Mouse (Mus musculus): Measurements from ENCODE around the gene Mei4. TPM values are rescaled to one million over a fixed set of nuclear protein-coding genes. Genes with fewer than 3 reads are reported as not detected.
A peak's percentile ranks its signal among the peaks of the same experiment; 100 is the strongest.

Mei4 gene
- polyA plus RNA-seq, 1 experiment from 2014 or later, result 0.79 TPM

- H3K36me3 ChIP-seq (ENCODE audit: control insufficient read depth, insufficient read depth, low read length), result no peaks in the 10 kb centered on the region
- no peak overlapping the region for H3K4me3 ChIP-seq (ENCODE audit: low read depth, low read length)
- H3K4me2 ChIP-seq (replicated peaks; ENCODE audit: low read depth, low read length), result no peak overlapping the region
- no peak for DNase-seq (ENCODE audit: low spot score)
- no peaks in the 10 kb centered on the region for H3K4me1 ChIP-seq (replicated peaks; ENCODE audit: control insufficient read depth, insufficient read depth, low read length)
- H3K27me3 ChIP-seq (ENCODE audit: control insufficient read depth, insufficient read depth, low read length), result no peaks in the 10 kb centered on the region
- 89% methylated on average over 2 of the region's 2 CpGs for WGBS
- H3K27ac ChIP-seq (ENCODE audit: low read depth, low read length), result no peak overlapping the region
- ATAC-seq (ENCODE audit: low FRiP score), result no peak
- H3K9ac ChIP-seq (ENCODE audit: low read depth, low read length), result no peak overlapping the region
- H3K9me3 ChIP-seq (ENCODE audit: control insufficient read depth, low read length), result no peaks in the 10 kb centered on the region
Observed at GRCm38 (mm10) chr9:82044517-82044916, 181.0 kb downstream of the Mei4 start.

- ATAC-seq (ENCODE audit: low FRiP score) (no peak), DNase-seq (ENCODE audit: low spot score) (no peak)
- no peak overlapping the region for H3K9ac ChIP-seq (ENCODE audit: low read depth, low read length)
- H3K27me3 ChIP-seq (ENCODE audit: control insufficient read depth, insufficient read depth, low read length), result no peaks in the 10 kb centered on the region
- no peak overlapping the region for H3K27ac ChIP-seq (ENCODE audit: low read depth, low read length)
- H3K4me2 ChIP-seq (replicated peaks; ENCODE audit: low read depth, low read length), result no peak overlapping the region
- 65% methylated on average over 1 of the region's 1 CpGs for WGBS
- H3K4me1 ChIP-seq (replicated peaks; ENCODE audit: control insufficient read depth, insufficient read depth, low read length), result no peaks in the 10 kb centered on the region
- H3K9me3 ChIP-seq (ENCODE audit: control insufficient read depth, low read length), result no peaks in the 10 kb centered on the region
- no peaks in the 10 kb centered on the region for H3K36me3 ChIP-seq (ENCODE audit: control insufficient read depth, insufficient read depth, low read length)
- no peak overlapping the region for H3K4me3 ChIP-seq (ENCODE audit: low read depth, low read length)
Observed at GRCm38 (mm10) chr9:82073832-82074231, 210.4 kb downstream of the Mei4 start.

GRCm38 (mm10) chr9:82075270-82075669 lies 211.8 kb downstream of the Mei4 start:
- Histone ChIP-seq H3K36me3 (ENCODE audit: control insufficient read depth, insufficient read depth, low read length) (no peaks in the 10 kb centered on the region), H3K9me3 (ENCODE audit: control insufficient read depth, low read length) (no peaks in the 10 kb centered on the region), H3K4me2 (replicated peaks; ENCODE audit: low read depth, low read length) (no peak overlapping the region), H3K27me3 (ENCODE audit: control insufficient read depth, insufficient read depth, low read length) (no peaks in the 10 kb centered on the region), H3K4me1 (replicated peaks; ENCODE audit: control insufficient read depth, insufficient read depth, low read length) (no peaks in the 10 kb centered on the region), H3K9ac (ENCODE audit: low read depth, low read length) (no peak overlapping the region), H3K27ac (ENCODE audit: low read depth, low read length) (no peak overlapping the region), H3K4me3 (ENCODE audit: low read depth, low read length) (no peak overlapping the region)
- WGBS, result 95% methylated on average over 2 of the region's 2 CpGs
- ATAC-seq (ENCODE audit: low FRiP score), result no peak
- DNase-seq (ENCODE audit: low spot score), result no peak

- H3K27ac ChIP-seq (ENCODE audit: low read depth, low read length), result no peak overlapping the region
- H3K9me3 ChIP-seq (ENCODE audit: control insufficient read depth, low read length), result no peaks in the 10 kb centered on the region
- no peak for DNase-seq (ENCODE audit: low spot score)
- no peak overlapping the region for H3K4me2 ChIP-seq (replicated peaks; ENCODE audit: low read depth, low read length)
- H3K4me3 ChIP-seq (ENCODE audit: low read depth, low read length), result no peak overlapping the region
- H3K9ac ChIP-seq (ENCODE audit: low read depth, low read length), result no peak overlapping the region
- H3K27me3 ChIP-seq (ENCODE audit: control insufficient read depth, insufficient read depth, low read length), result no peaks in the 10 kb centered on the region
- ATAC-seq (ENCODE audit: low FRiP score), result no peak
- H3K4me1 ChIP-seq (replicated peaks; ENCODE audit: control insufficient read depth, insufficient read depth, low read length), result no peaks in the 10 kb centered on the region
- 77% methylated on average over 3 of the region's 3 CpGs for WGBS
- H3K36me3 ChIP-seq (ENCODE audit: control insufficient read depth, insufficient read depth, low read length), result no peaks in the 10 kb centered on the region
Observed at GRCm38 (mm10) chr9:82096409-82096808, 232.9 kb downstream of the Mei4 start.

GRCm38 (mm10) chr9:82114865-82115264 lies 251.4 kb downstream of the Mei4 start:
- ATAC-seq (ENCODE audit: low FRiP score) (no peak), DNase-seq (ENCODE audit: low spot score) (no peak)
- H3K9ac ChIP-seq (ENCODE audit: low read depth, low read length), result no peak overlapping the region
- H3K9me3 ChIP-seq (ENCODE audit: control insufficient read depth, low read length), result no peaks in the 10 kb centered on the region
- no peak overlapping the region for H3K4me2 ChIP-seq (replicated peaks; ENCODE audit: low read depth, low read length)
- 95% methylated on average over 2 of the region's 2 CpGs for WGBS
- H3K4me3 ChIP-seq (ENCODE audit: low read depth, low read length), result no peak overlapping the region
- H3K27me3 ChIP-seq (ENCODE audit: control insufficient read depth, insufficient read depth, low read length), result no peaks in the 10 kb centered on the region
- H3K4me1 ChIP-seq (replicated peaks; ENCODE audit: control insufficient read depth, insufficient read depth, low read length), result no peaks in the 10 kb centered on the region
- no peaks in the 10 kb centered on the region for H3K36me3 ChIP-seq (ENCODE audit: control insufficient read depth, insufficient read depth, low read length)
- H3K27ac ChIP-seq (ENCODE audit: low read depth, low read length), result no peak overlapping the region

GRCm38 (mm10) chr9:82136119-82136518 lies 272.6 kb downstream of the Mei4 start:
- H3K27ac ChIP-seq (ENCODE audit: low read depth, low read length), result no peak overlapping the region
- no peak overlapping the region for H3K4me2 ChIP-seq (replicated peaks; ENCODE audit: low read depth, low read length)
- DNase-seq (ENCODE audit: low spot score) (no peak), ATAC-seq (ENCODE audit: low FRiP score) (no peak)
- H3K4me3 ChIP-seq (ENCODE audit: low read depth, low read length), result no peak overlapping the region
- no peaks in the 10 kb centered on the region for H3K27me3 ChIP-seq (ENCODE audit: control insufficient read depth, insufficient read depth, low read length)
- no peak overlapping the region for H3K9ac ChIP-seq (ENCODE audit: low read depth, low read length)
- no peaks in the 10 kb centered on the region for H3K36me3 ChIP-seq (ENCODE audit: control insufficient read depth, insufficient read depth, low read length)
- no peaks in the 10 kb centered on the region for H3K4me1 ChIP-seq (replicated peaks; ENCODE audit: control insufficient read depth, insufficient read depth, low read length)
- H3K9me3 ChIP-seq (ENCODE audit: control insufficient read depth, low read length), result no peaks in the 10 kb centered on the region

- no peaks in the 10 kb centered on the region for H3K4me1 ChIP-seq (replicated peaks; ENCODE audit: control insufficient read depth, insufficient read depth, low read length)
- H3K9ac ChIP-seq (ENCODE audit: low read depth, low read length), result no peak overlapping the region
- H3K27me3 ChIP-seq (ENCODE audit: control insufficient read depth, insufficient read depth, low read length), result no peaks in the 10 kb centered on the region
- 57% methylated on average over 9 of the region's 9 CpGs for WGBS
- DNase-seq (ENCODE audit: low spot score) (peak; percentile 5), ATAC-seq (ENCODE audit: low FRiP score) (no peak)
- no peaks in the 10 kb centered on the region for H3K9me3 ChIP-seq (ENCODE audit: control insufficient read depth, low read length)
- H3K36me3 ChIP-seq (ENCODE audit: control insufficient read depth, insufficient read depth, low read length), result no peaks in the 10 kb centered on the region
- no peak overlapping the region for H3K27ac ChIP-seq (ENCODE audit: low read depth, low read length)
- H3K4me2 ChIP-seq (replicated peaks; ENCODE audit: low read depth, low read length), result no peak overlapping the region
- no peak overlapping the region for H3K4me3 ChIP-seq (ENCODE audit: low read depth, low read length)
Observed at GRCm38 (mm10) chr9:82160143-82160542, 296.7 kb downstream of the Mei4 start.

GRCm38 (mm10) chr9:82162415-82162814 lies 298.9 kb downstream of the Mei4 start:
- ATAC-seq (ENCODE audit: low FRiP score), result no peak
- H3K4me3 ChIP-seq (ENCODE audit: low read depth, low read length), result no peak overlapping the region

GRCm38 (mm10) chr9:82217976-82218375 lies 354.5 kb downstream of the Mei4 start:
- ATAC-seq (ENCODE audit: low FRiP score), result no peak
- H3K27me3 ChIP-seq (ENCODE audit: control insufficient read depth, insufficient read depth, low read length), result no peaks in the 10 kb centered on the region
- H3K4me1 ChIP-seq (replicated peaks; ENCODE audit: control insufficient read depth, insufficient read depth, low read length), result no peaks in the 10 kb centered on the region
- 61% methylated on average over 1 of the region's 1 CpGs for WGBS
- H3K36me3 ChIP-seq (ENCODE audit: control insufficient read depth, insufficient read depth, low read length), result no peaks in the 10 kb centered on the region
- H3K4me2 ChIP-seq (replicated peaks; ENCODE audit: low read depth, low read length), result no peak overlapping the region
- no peak overlapping the region for H3K27ac ChIP-seq (ENCODE audit: low read depth, low read length)
- H3K4me3 ChIP-seq (ENCODE audit: low read depth, low read length), result no peak overlapping the region
- H3K9me3 ChIP-seq (ENCODE audit: control insufficient read depth, low read length), result no peaks in the 10 kb centered on the region
- no peak overlapping the region for H3K9ac ChIP-seq (ENCODE audit: low read depth, low read length)
- DNase-seq (ENCODE audit: low spot score), result no peak

More at GRCm38 (mm10) chr9:82162415-82162814, 298.9 kb downstream of the Mei4 start:
- Histone ChIP-seq H3K9me3 (ENCODE audit: control insufficient read depth, low read length) (no peaks in the 10 kb centered on the region), H3K9ac (ENCODE audit: low read depth, low read length) (no peak overlapping the region), H3K4me1 (replicated peaks; ENCODE audit: control insufficient read depth, insufficient read depth, low read length) (no peaks in the 10 kb centered on the region), H3K27me3 (ENCODE audit: control insufficient read depth, insufficient read depth, low read length) (no peaks in the 10 kb centered on the region), H3K4me2 (replicated peaks; ENCODE audit: low read depth, low read length) (no peak overlapping the region), H3K27ac (ENCODE audit: low read depth, low read length) (no peak overlapping the region), H3K36me3 (ENCODE audit: control insufficient read depth, insufficient read depth, low read length) (no peaks in the 10 kb centered on the region)
- 76% methylated on average over 4 of the region's 4 CpGs for WGBS
- DNase-seq (ENCODE audit: low spot score), result no peak

Measured in hindbrain, embryonic 11.5 days (tissue).